Mouse (Mus musculus) bone marrow, adult 2 months (tissue): ENCODE data around the gene Slc17a5.

ENCODE experiments used
- CTCF ChIP-seq: fragments of 200-500 bp; IDR thresholded peaks from 2 replicates; pipeline ENCODE4 v1.5.1; 2011; ENCODE audit warnings: low read length, control low read depth; ENCODE audit not compliant: control insufficient read depth, insufficient read depth
- POLR2A ChIP-seq: fragments of 200-500 bp; IDR thresholded peaks from 2 replicates; pipeline ENCODE4 v1.6.1; 2011; ENCODE audit warnings: low read depth, mild to moderate bottlenecking, control low read depth, low read length, borderline replicate concordance; ENCODE audit not compliant: control insufficient read depth

- TF ChIP-seq CTCF, result no peak
- no peak for TF ChIP-seq POLR2A
Measured at GRCm38 (mm10) chr9:78488890-78489420, 98.9 kb downstream of the Slc17a5 start, which contains the start of gene Eef1a1.
